Mouse (Mus musculus) kidney, postnatal 4 days (tissue): Measurements from ENCODE around the gene Fmo3.

Experiments used
- DNase-seq, 2 experiments: peaks; one replicate each; pipeline ENCODE4 v3.0.0; 2021; ENCODE audit warnings: mixed read lengths in 2 of 2

The Fmo3 gene

GRCm38 (mm10) chr1:162930631-162931030 lies 53.7 kb downstream of the Fmo3 start:
- no peak for DNase-seq

GRCm38 (mm10) chr1:162929146-162929545 lies 55.2 kb downstream of the Fmo3 start:
- no peak for DNase-seq

GRCm38 (mm10) chr1:162925121-162925520 lies 59.2 kb downstream of the Fmo3 start:
- no peak for DNase-seq

- DNase-seq = no peak
Observed at GRCm38 (mm10) chr1:162916661-162917060, 67.7 kb downstream of the Fmo3 start.

- no peak for DNase-seq
Observed at GRCm38 (mm10) chr1:162914932-162915556, 69.3 kb downstream of the Fmo3 start.

- DNase-seq = no peak
Observed at GRCm38 (mm10) chr1:162912085-162912484, 72.2 kb downstream of the Fmo3 start.
